Comparison of ENCODE assay signal across 13 mouse cellular contexts in the genomic region with DNA sequence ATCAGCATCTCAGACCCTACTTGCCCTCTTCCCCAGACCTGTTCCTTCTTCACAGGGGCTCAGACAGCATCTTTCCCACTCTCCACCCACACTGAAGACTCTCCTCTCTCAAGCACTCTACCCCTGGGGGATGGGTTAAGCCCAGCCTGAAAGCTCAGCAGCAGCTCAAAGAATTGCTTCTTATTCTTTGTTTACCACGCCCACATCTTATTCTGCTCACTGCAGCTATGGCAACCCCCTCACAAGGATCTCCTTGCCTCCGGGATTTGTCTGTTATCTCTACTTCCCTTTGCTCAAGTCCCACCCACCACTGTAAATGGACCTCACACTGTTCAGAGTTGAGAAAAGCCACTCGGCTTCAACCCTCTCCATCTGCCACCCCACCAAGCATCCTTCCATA. TPM values are rescaled to one million over a fixed set of nuclear protein-coding genes. Genes with fewer than 3 reads are reported as not detected.
A peak's percentile ranks its signal among the peaks of the same experiment; 100 is the strongest.
DNase-seq lines count a peak whose midpoint lies in the region; ATAC-seq lines count a peak whose summit lies in the region.
"Had no signal": no experiment of that assay in that cellular context is flagged by ENCODE, and none has a peak within 500 bp of the region (broad histone marks: within the 10 kb centered on the region; RNA-seq: fewer than 3 reads in every experiment).

No protein-coding gene starts in this region.

- H3K27ac ChIP-seq in forebrain, embryonic 14.5 days (ENCODE audit: low read depth, low read length), result no peak overlapping the region
- H3K27ac ChIP-seq in stomach, embryonic 16.5 days (ENCODE audit: low read length), result no peak overlapping the region
- H3K27ac ChIP-seq: limb, embryonic 15.5 days had no signal

- no peaks in the 10 kb centered on the region for H3K36me3 ChIP-seq in forebrain, embryonic 14.5 days (ENCODE audit: control insufficient read depth, insufficient read depth, low read length)
- no peaks in the 10 kb centered on the region for H3K36me3 ChIP-seq in stomach, embryonic 16.5 days (ENCODE audit: control insufficient read depth, insufficient read depth, low read length)
- H3K36me3 ChIP-seq: limb, embryonic 15.5 days had no signal

- peak; percentile 38 for DNase-seq in right cerebral cortex, adult 18-20 months
- DNase-seq in right cerebral cortex, postnatal 4 days, result no peak
- peak; percentile 37 for DNase-seq in forebrain, embryonic 14.5 days (ENCODE audit: low spot score)
- DNase-seq in left cerebral cortex, postnatal 14 days (ENCODE audit: low spot score in 2 of 2), result peak; percentile 29 to 74
- DNase-seq in cerebellum, postnatal 10 days, result no peak
- no peak for DNase-seq in adipocyte (ENCODE audit: low spot score)
- DNase-seq in urinary bladder, postnatal 4 days (ENCODE audit: low spot score in 2 of 2), result no peak
- DNase-seq: cerebellum, adult 9-11 months; heart, adult 11 months; kidney, adult 11 months; thymus, postnatal 25 days had no signal

- H3K4me3 ChIP-seq in forebrain, embryonic 14.5 days (ENCODE audit: low read depth, low read length), result no peak overlapping the region
- no peak overlapping the region for H3K4me3 ChIP-seq in stomach, embryonic 16.5 days (replicated peaks; ENCODE audit: low read length)
- H3K4me3 ChIP-seq: limb, embryonic 15.5 days had no signal

- H3K9ac ChIP-seq in forebrain, embryonic 14.5 days (ENCODE audit: low read length), result no peak overlapping the region
- no peak overlapping the region for H3K9ac ChIP-seq in stomach, embryonic 16.5 days (ENCODE audit: low read length)
- H3K9ac ChIP-seq: limb, embryonic 15.5 days had no signal

- H3K27me3 ChIP-seq in forebrain, embryonic 14.5 days (replicated peaks; ENCODE audit: control insufficient read depth, insufficient read depth, low read length), result no peaks in the 10 kb centered on the region
- no peaks in the 10 kb centered on the region for H3K27me3 ChIP-seq in stomach, embryonic 16.5 days (ENCODE audit: control insufficient read depth, insufficient read depth, low read length)
- H3K27me3 ChIP-seq: limb, embryonic 15.5 days had no signal

- H3K4me2 ChIP-seq in forebrain, embryonic 14.5 days (ENCODE audit: low read length), result no peak overlapping the region
- no peak overlapping the region for H3K4me2 ChIP-seq in stomach, embryonic 16.5 days (ENCODE audit: low read depth, low read length)
- H3K4me2 ChIP-seq: limb, embryonic 15.5 days had no signal

- WGBS in forebrain, embryonic 14.5 days, result 3% methylated on average over 3 of the region's 3 CpGs
- WGBS in stomach, embryonic 16.5 days, result 22% methylated on average over 3 of the region's 3 CpGs

- intact Hi-C loops in left cerebral cortex, postnatal 14 days (cut with DNase I), result no loop called here

- no peaks in the 10 kb centered on the region for H3K9me3 ChIP-seq in forebrain, embryonic 14.5 days (replicated peaks; ENCODE audit: control insufficient read depth, low read length)
- 0 out of 2 replicates have a peak, but pooled peaks cover 3% of the 10 kb centered on the region for H3K9me3 ChIP-seq in stomach, embryonic 16.5 days (replicated peaks; ENCODE audit: control insufficient read depth, low read length)
- H3K9me3 ChIP-seq: limb, embryonic 15.5 days had no signal

- ATAC-seq in forebrain, embryonic 14.5 days, result peak; percentile 23; the same call in 1 of the 2 replicates
- ATAC-seq in stomach, embryonic 16.5 days (ENCODE audit: insufficient read depth, low FRiP score), result peak; percentile 58; the same call in 1 of the 2 replicates

- H3K4me1 ChIP-seq in forebrain, embryonic 14.5 days (ENCODE audit: control insufficient read depth, insufficient read depth, low read length), result 0 out of 2 replicates have a peak, but pooled peaks cover 3% of the 10 kb centered on the region
- peaks cover 5% of the 10 kb centered on the region; the same call in 1 of the 2 replicates for H3K4me1 ChIP-seq in stomach, embryonic 16.5 days (ENCODE audit: control insufficient read depth, insufficient read depth, low read length)

RNA-seq across cellular contexts. Expression of gene Rreb1, which starts 28.7 kb away (rescaled TPM):
- 1.4 and 1.5 TPM in 2 replicates for polyA plus RNA-seq in forebrain, embryonic 14.5 days (2014; fragmentation: Nextera tagmentation; extraction: Ambion mirVana)
- total RNA-seq in left cerebral cortex, postnatal 14 days (2021), result 10 to 100 TPM; 24.0 to 26.3 TPM
- 13.5 and 14.1 TPM in 2 replicates for polyA plus RNA-seq in stomach, embryonic 16.5 days (2015; fragmentation: Nextera tagmentation; extraction: Ambion mirVana)

Comparison
In these comparisons a context has a peak if more than half of its experiments do, and no peak if none do; other contexts are left out.
1. DNase-seq: peak in right cerebral cortex, adult 18-20 months (single experiment), forebrain, embryonic 14.5 days (single experiment) and left cerebral cortex, postnatal 14 days (2 of 2); none in right cerebral cortex, postnatal 4 days (single experiment), cerebellum, postnatal 10 days (0 of 2), adipocyte (single experiment) and urinary bladder, postnatal 4 days (0 of 2).